Mouse (Mus musculus) forebrain, embryonic 10.5 days (tissue): ENCODE results near the gene Naglu. TPM values are rescaled to one million over a fixed set of nuclear protein-coding genes. Genes with fewer than 3 reads are reported as not detected.

ENCODE experiments used
- DNase-seq: peaks from one replicate; pipeline ENCODE4 v3.0.0-alpha.2; 2017; ENCODE audit warnings: low spot score; ENCODE audit errors: extremely low spot score
- H3K27ac ChIP-seq: fragments of 300-500 bp; sonication (generic); 2 replicates; pipeline ENCODE4 v1.5.1; 2016; ENCODE audit warnings: mild to moderate bottlenecking
- H3K27me3 ChIP-seq: fragments of 300-500 bp; sonication (generic); 2 replicates; pipeline ENCODE4 v1.6.1; 2016; ENCODE audit warnings: mild to moderate bottlenecking; ENCODE audit not compliant: poor library complexity, severe bottlenecking
- H3K36me3 ChIP-seq: fragments of 300-500 bp; sonication (generic); replicated peaks from 2 replicates; pipeline ENCODE4 v1.6.1; 2016; ENCODE audit warnings: mild to moderate bottlenecking, moderate library complexity
- H3K4me1 ChIP-seq: fragments of 300-500 bp; sonication (generic); 2 replicates; pipeline ENCODE4 v1.6.1; 2016
- H3K4me3 ChIP-seq: fragments of 300-500 bp; sonication (generic); 2 replicates; pipeline ENCODE4 v1.5.1; 2016; ENCODE audit warnings: mild to moderate bottlenecking, moderate library complexity
- H3K9me3 ChIP-seq: fragments of 300-500 bp; sonication (generic); 2 replicates; pipeline ENCODE4 v1.6.1; 2016; ENCODE audit warnings: mild to moderate bottlenecking, moderate library complexity
- WGBS: fragments of 180-500 bp; shearing (Covaris S2); methylation state at CpG from one replicate; pipeline ENCODE4 v1.1.7; 2016; 5-methylcytosine and 5-hydroxymethylcytosine counted together
- polyA plus RNA-seq: library from polyadenylated mRNA; unstranded; fragments of >200 nt; fragmentation: Nextera tagmentation; extraction: Ambion mirVana; gene quantifications from 2 replicates; pipeline ENCODE4 v1.2.1, GENCODE M21; 2016

Gene Naglu
- polyA plus RNA-seq, 1 experiment from 2014 or later = 8.2 TPM

DNA sequence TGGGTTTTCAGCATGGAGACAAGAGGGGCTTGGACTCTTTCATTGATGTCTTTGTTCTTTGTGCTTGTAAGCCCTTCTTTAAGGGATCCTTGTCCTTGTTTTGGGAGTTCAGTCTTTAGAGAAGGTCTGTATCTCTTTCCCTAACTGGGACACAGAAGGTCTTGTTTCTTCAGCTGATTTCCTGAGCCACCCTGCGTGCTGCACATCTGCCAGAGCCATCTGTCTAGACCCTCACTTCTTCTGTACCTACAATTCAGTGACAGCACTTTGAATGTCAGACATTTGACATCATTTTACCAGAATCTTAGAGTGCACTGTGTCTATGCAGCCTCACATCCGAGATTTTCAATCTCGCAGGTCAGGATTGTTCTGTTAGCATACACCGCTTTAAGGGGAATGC, 24.0 kb upstream of the Naglu start:
- H3K36me3 ChIP-seq = peaks cover 99% of the 10 kb centered on the region
- H3K4me1 ChIP-seq = no peaks in the 10 kb centered on the region
- no peaks in the 10 kb centered on the region for H3K27me3 ChIP-seq
- no peak for DNase-seq
- H3K9me3 ChIP-seq = no peaks in the 10 kb centered on the region
- H3K27ac ChIP-seq = no peak overlapping the region
- no peak overlapping the region for H3K4me3 ChIP-seq
- 91% methylated on average over 4 of the region's 4 CpGs for WGBS

DNA sequence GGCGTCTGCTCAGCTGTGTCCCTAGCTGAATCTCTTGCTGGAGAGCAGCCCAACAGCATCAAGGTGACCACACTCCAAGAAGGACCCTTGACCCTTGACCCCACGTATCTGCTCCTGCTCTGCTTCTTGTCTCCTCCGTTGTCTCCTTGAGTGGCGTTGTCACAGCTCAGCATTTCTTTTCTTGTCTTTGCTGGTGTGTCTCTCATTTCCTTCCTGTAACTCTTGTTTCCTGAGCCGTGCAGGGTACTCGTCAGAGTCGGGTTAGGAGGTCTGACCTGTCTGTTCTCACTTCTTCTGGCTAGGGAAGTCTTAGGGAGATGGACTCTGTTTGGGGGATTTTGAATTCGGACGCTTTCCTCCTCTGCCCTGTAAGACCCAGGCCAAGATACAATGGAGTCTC, 23.4 kb upstream of the Naglu start:
- Histone ChIP-seq H3K9me3 (no peaks in the 10 kb centered on the region), H3K36me3 (peaks cover 99% of the 10 kb centered on the region), H3K4me3 (no peak overlapping the region), H3K4me1 (no peaks in the 10 kb centered on the region), H3K27ac (no peak overlapping the region), H3K27me3 (no peaks in the 10 kb centered on the region)
- WGBS = 69% methylated on average over 9 of the region's 9 CpGs
- DNase-seq = no peak

DNA sequence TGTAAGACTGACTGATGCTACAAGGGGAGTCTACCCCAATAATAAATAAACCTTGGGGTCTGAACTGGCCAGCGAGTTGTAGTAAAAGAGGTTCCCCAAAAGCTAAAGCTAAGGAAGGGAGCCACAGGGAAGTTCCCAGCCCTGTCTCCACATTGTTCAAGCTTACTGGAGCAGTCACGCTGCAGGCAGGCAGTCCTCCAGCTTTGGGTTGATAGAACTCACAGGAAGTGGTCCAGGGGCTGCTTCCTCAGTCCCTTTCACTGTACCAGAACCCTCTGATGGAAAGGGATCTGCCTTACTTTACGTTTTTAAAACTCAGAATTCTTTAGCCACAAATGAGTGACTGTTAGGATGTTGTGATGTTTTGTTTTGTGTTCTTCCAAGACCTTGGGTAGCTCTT, 22.3 kb upstream of the Naglu start:
- no peak for DNase-seq
- Histone ChIP-seq H3K9me3 (no peaks in the 10 kb centered on the region), H3K4me1 (no peaks in the 10 kb centered on the region), H3K27ac (no peak overlapping the region), H3K27me3 (no peaks in the 10 kb centered on the region), H3K36me3 (peaks cover 97% of the 10 kb centered on the region), H3K4me3 (no peak overlapping the region)
- 88% methylated on average over 3 of the region's 3 CpGs for WGBS

DNA sequence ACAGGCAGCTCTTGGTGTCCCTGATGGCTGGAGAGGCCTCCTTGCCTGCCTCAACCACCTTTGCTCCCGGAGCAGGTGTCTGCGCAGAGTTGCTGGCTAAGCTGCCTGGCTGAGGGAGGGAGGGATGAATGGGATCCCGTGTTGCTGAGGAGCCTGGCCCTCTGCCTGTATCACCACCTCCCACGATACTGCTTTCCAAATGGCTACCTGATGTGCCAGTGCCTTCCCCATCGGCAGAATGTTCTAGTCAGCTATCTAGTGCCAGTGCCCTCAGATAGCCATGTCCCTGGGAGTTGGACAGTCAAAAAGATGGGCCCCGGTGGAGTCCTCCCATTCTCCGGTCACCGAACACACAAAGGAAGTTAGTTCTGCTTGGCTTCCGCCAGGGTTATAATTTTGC, 19.5 kb upstream of the Naglu start:
- no peaks in the 10 kb centered on the region; the same call in 1 of the 2 replicates for H3K9me3 ChIP-seq
- H3K4me3 ChIP-seq = no peak overlapping the region
- 94% methylated on average over 9 of the region's 9 CpGs for WGBS
- H3K27me3 ChIP-seq = no peaks in the 10 kb centered on the region
- peaks cover 97% of the 10 kb centered on the region for H3K36me3 ChIP-seq
- no peak overlapping the region for H3K27ac ChIP-seq
- no peak for DNase-seq
- H3K4me1 ChIP-seq = no peaks in the 10 kb centered on the region

DNA sequence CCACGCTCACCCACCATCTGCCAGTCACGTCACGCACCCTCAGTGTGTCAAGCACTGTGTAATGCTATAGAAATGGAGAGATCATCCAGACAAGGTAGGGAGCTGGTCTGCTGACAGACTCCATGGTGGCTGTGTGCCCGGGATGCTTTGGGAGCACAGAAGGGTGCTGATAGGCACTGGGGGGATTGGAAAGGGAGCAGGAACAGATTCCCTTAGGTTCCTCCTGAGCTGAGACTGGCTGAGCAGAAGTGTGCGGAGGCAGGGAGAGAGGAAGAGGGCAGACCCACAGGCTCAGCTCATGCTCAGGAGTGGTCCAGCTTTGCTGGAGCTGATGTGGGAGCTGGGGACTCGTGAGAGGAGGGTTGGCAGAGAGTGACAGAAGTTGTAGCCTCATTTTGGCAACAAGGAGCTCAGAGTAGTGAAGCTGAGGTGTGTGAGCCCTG, 18.7 kb upstream of the Naglu start:
- 0 out of 2 replicates have a peak overlapping the region, but pooled peaks have one; percentile 20 for H3K27ac ChIP-seq
- H3K4me3 ChIP-seq = no peak overlapping the region
- H3K27me3 ChIP-seq = no peaks in the 10 kb centered on the region
- peaks cover 97% of the 10 kb centered on the region for H3K36me3 ChIP-seq
- 89% methylated on average over 6 of the region's 6 CpGs for WGBS
- H3K9me3 ChIP-seq = no peaks in the 10 kb centered on the region; the same call in 1 of the 2 replicates
- H3K4me1 ChIP-seq = no peaks in the 10 kb centered on the region
- no peak for DNase-seq

DNA sequence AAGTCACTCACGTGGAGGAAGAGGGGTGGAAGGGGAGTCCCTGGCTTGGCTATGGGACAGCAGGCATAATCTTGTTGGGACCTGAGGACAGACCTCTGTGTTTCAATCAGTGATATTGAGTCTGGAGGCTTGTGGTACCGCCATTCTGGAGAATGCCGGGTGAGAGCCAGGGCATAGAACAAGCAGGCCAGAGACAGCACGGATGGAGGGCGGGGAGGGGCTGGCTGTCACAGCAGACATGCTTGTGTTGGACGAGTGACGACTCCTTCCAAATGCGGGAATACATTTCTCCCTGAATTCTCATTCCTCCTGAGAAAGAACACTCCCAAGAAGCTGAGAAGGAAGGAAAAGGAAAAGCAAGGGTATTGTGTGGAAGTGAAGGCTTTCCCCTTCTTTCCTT, 18.2 kb upstream of the Naglu start:
- H3K4me1 ChIP-seq = no peaks in the 10 kb centered on the region
- no peaks in the 10 kb centered on the region for H3K27me3 ChIP-seq
- peaks cover 96% of the 10 kb centered on the region for H3K36me3 ChIP-seq
- no peaks in the 10 kb centered on the region; the same call in 1 of the 2 replicates for H3K9me3 ChIP-seq
- WGBS = 92% methylated on average over 8 of the region's 8 CpGs
- no peak overlapping the region for H3K27ac ChIP-seq
- no peak for DNase-seq
- no peak overlapping the region for H3K4me3 ChIP-seq

DNA sequence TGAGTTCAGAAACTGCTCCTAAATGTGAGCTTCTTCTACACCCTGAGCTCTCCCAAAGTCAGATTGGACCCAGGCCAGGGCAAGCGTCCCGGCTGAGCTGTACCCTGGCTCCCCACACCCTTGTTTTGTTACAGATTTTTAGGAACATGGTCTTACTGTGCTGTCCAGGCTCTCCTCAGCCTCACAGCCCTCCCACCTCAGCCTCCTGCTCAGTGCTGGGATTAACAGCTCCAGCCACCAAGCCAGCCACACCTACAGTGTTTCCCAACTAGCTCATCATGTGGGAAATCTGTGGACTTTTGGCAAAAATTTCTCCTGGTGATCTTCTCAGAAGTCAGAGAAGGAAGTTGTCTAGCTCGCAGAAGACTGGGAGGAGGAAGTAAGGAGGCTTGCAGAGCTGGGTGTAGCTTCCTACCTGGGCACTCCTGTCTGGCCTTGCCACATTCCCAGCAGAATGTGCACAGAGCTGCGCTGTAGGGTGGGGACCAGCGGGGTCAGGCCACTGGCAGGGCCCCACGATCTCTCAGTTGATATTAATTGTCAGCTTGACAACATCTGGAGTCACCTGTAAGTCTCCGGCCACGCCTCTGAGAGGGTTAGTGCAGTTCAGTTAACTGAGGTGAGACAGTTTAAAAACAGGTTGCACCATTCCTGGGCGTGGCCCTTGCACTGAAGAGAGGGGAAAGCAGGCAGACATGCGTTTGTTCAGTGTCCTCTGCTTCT, 16.9 kb upstream of the Naglu start:
- H3K27ac ChIP-seq = no peak overlapping the region
- no peaks in the 10 kb centered on the region; the same call in 1 of the 2 replicates for H3K9me3 ChIP-seq
- peaks cover 92% of the 10 kb centered on the region for H3K36me3 ChIP-seq
- H3K4me3 ChIP-seq = no peak overlapping the region
- H3K27me3 ChIP-seq = no peaks in the 10 kb centered on the region
- WGBS = 96% methylated on average over 10 of the region's 10 CpGs
- no peak for DNase-seq
- no peaks in the 10 kb centered on the region for H3K4me1 ChIP-seq

DNA sequence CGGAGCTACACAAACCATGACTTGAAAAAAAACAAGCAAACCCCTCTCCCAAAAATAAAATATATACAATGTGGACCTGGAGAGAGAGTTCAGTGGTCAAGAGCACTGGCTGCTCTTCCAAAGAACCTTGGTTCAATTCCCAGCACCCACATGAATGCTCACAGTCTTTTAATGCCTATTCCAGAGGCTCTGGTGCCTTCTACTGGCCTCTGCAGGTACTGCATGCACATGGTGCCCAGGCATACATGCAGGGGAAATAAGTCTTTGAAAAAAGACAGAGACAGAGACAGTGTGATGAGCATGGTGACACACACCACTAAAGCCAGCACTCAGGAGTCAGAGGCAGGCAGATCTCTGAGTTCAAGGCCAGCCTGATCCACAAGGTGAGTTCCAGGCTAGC, 15.8 kb upstream of the Naglu start:
- H3K36me3 ChIP-seq = peaks cover 89% of the 10 kb centered on the region

DNA sequence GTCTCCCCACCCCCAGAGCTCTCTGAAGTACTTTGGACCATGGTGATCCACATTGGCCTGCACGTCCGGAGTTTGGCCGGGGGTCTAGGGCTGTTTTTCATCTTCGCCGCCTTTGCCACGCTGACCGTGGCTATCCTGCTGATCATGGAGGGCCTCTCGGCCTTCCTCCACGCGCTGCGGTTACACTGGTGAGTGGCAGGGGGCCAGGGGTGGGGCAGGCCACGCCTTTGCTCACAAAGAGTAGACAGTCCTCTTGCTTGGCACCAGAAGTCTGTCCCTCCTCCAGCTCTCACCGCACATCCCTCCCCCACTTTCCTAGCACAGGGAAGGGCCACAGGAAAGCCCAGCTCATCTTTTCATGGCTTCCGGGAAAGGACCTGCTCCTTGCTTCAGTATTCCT, 14.4 kb upstream of the Naglu start:
- WGBS = 88% methylated on average over 14 of the region's 14 CpGs
- Histone ChIP-seq H3K36me3 (peaks cover 85% of the 10 kb centered on the region), H3K4me3 (no peak overlapping the region), H3K4me1 (peaks cover 5% of the 10 kb centered on the region; the same call in 1 of the 2 replicates), H3K27me3 (no peaks in the 10 kb centered on the region), H3K9me3 (no peaks in the 10 kb centered on the region; the same call in 1 of the 2 replicates), H3K27ac (no peak overlapping the region)
- no peak for DNase-seq

More for the DNA sequence above, 15.8 kb upstream of the Naglu start:
- Histone ChIP-seq H3K27ac (no peak overlapping the region), H3K4me1 (peaks cover 5% of the 10 kb centered on the region; the same call in 1 of the 2 replicates), H3K27me3 (no peaks in the 10 kb centered on the region), H3K4me3 (no peak overlapping the region), H3K9me3 (no peaks in the 10 kb centered on the region; the same call in 1 of the 2 replicates)
- DNase-seq = no peak
- 94% methylated on average over 1 of the region's 1 CpGs for WGBS

DNA sequence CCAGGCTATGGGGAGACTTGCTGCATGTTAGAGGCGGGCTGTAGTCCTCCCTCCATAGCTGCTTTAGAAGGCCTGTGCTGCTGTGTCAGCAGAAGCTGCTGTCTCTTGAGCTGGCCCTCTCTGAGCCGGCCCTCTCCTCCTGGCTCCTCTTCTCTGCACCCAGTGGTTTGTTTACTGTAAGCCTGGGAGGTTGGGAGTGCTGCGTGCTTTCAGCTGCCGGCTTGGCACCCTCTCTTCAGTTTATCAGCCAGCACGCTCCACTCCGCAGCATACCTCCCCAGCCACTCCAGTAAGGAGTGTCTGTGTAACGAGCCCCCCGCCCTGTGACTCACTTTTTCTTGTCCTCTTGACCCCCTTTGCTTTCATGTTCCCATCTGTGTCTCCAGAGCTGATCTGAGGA, 12.9 kb upstream of the Naglu start:
- peaks cover 81% of the 10 kb centered on the region for H3K36me3 ChIP-seq
- DNase-seq = no peak
- H3K9me3 ChIP-seq = no peaks in the 10 kb centered on the region; the same call in 1 of the 2 replicates
- H3K27me3 ChIP-seq = no peaks in the 10 kb centered on the region
- peaks cover 5% of the 10 kb centered on the region; the same call in 1 of the 2 replicates for H3K4me1 ChIP-seq
- no peak overlapping the region for H3K4me3 ChIP-seq
- no peak overlapping the region for H3K27ac ChIP-seq
- WGBS = 65% methylated on average over 8 of the region's 8 CpGs

DNA sequence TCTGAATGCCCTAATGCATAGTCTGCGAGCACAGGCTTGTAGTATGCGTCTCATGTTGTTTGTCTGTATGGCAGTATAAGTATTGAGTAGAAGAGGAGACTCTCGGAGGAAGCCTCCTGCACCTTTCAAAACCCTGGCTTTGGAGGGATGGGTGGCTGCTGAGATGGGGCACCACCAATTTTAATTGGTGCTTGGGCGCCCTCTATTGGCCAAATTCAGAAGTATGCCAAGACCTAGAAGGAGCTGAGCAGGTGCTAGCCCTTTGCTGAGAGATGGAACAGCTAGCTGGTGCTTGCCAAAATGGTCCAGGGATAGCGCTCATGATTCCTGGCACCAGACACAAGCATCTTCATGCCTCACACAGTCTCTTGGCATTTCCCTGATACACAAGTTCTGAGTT, 12.0 kb upstream of the Naglu start:
- Histone ChIP-seq H3K27me3 (no peaks in the 10 kb centered on the region), H3K36me3 (peaks cover 82% of the 10 kb centered on the region), H3K9me3 (no peaks in the 10 kb centered on the region; the same call in 1 of the 2 replicates), H3K4me1 (peaks cover 12% of the 10 kb centered on the region), H3K27ac (no peak overlapping the region), H3K4me3 (no peak overlapping the region)
- WGBS = 35% methylated on average over 5 of the region's 5 CpGs
- peak; percentile 78 for DNase-seq

DNA sequence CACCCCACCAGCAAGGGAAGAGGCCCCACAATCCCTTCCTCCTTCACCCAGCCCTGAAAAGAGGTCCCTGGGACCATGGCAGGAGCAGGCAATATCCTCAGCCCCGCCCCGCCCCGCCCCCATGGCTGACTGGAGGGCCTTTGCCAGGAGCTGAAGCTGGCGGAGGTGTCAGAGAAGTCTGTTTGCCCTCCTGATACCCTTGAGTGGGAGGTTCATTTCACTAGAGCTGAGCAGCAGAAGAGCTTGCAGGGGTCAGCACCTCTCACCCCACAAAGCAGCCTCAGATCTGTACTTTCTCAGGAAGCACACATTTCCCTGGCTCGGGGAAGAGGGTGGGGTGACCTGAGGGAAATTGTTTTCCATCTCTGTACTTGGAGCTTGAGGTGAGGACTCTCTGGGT, 11.1 kb upstream of the Naglu start:
- 82% methylated on average over 5 of the region's 5 CpGs for WGBS
- no peaks in the 10 kb centered on the region for H3K9me3 ChIP-seq
- DNase-seq = no peak
- peaks cover 20% of the 10 kb centered on the region for H3K4me1 ChIP-seq
- no peak overlapping the region for H3K4me3 ChIP-seq
- 0 out of 2 replicates have a peak overlapping the region, but pooled peaks have one; percentile 4 for H3K27ac ChIP-seq
- H3K27me3 ChIP-seq = no peaks in the 10 kb centered on the region
- H3K36me3 ChIP-seq = peaks cover 78% of the 10 kb centered on the region

DNA sequence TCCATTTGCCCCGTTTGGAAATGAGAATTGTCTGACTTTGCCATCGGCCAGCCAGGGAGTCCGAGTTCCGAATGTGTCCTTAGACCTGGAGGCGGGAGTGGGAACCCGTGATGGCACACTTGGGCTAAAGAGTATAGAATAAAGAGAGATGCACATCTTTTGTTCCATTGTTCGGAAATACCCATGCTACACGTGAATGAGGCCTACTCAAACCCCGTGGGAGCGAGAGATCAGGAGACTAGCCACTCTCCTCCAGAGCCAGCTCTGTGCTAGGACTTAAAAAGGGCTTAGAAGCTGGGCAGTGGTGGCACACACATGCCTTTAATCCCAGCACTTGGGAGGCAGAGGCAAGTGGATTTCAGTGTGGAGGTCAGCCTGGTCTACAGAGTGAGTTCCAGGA, 10.3 kb upstream of the Naglu start:
- Histone ChIP-seq H3K4me1 (peaks cover 27% of the 10 kb centered on the region), H3K27me3 (no peaks in the 10 kb centered on the region), H3K27ac (no peak overlapping the region), H3K4me3 (no peak overlapping the region), H3K36me3 (peaks cover 74% of the 10 kb centered on the region), H3K9me3 (no peaks in the 10 kb centered on the region)
- WGBS = 82% methylated on average over 10 of the region's 10 CpGs
- DNase-seq = no peak
